Mouse (Mus musculus) G1E (cell line): ENCODE measurements around the gene Vmn2r20. TPM values are rescaled to one million over a fixed set of nuclear protein-coding genes. Genes with fewer than 3 reads are reported as not detected.
"Not testable (repeated sequence)": the region's sequence is repeated elsewhere in the genome, so short reads cannot be mapped to it uniquely, and the experiment has no call there.

Experiments
- ATAC-seq: 2 replicates; pipeline ENCODE4 v1.8.0; 2016; ENCODE audit warnings: mild to moderate bottlenecking; ENCODE audit not compliant: insufficient number of reproducible peaks, poor library complexity, low FRiP score, severe bottlenecking; ENCODE audit errors: extremely low read depth
- DNase-seq: peaks from one replicate; pipeline ENCODE4 v3.0.0; 2012; ENCODE audit warnings: low spot score
- H3K27me3 ChIP-seq: 2 replicates; pipeline ENCODE4 v1.6.1; 2012; ENCODE audit warnings: mild to moderate bottlenecking, low read length, inconsistent platforms; ENCODE audit not compliant: insufficient read depth
- H3K36me3 ChIP-seq: replicated peaks from 2 replicates; pipeline ENCODE3; 2012; ENCODE audit warnings: mild to moderate bottlenecking, inconsistent platforms
- H3K4me1 ChIP-seq: 2 replicates; pipeline ENCODE4 v1.6.1; 2012; ENCODE audit warnings: low read depth, low read length, inconsistent platforms, mixed read lengths; ENCODE audit not compliant: insufficient read depth
- H3K4me3 ChIP-seq: 2 replicates; pipeline ENCODE4 v1.5.1; 2012; ENCODE audit warnings: low read depth, mild to moderate bottlenecking, inconsistent platforms, low read length, moderate library complexity, mixed read lengths
- H3K9me3 ChIP-seq: replicated peaks from 2 replicates; pipeline ENCODE4 v1.6.1; 2012; ENCODE audit warnings: inconsistent platforms
- CTCF ChIP-seq: IDR thresholded peaks from 2 replicates; pipeline ENCODE4 v1.5.1; 2012; ENCODE audit warnings: low read depth, low read length, inconsistent platforms, mixed read lengths
- GATA1 ChIP-seq: IDR thresholded peaks from 2 replicates; pipeline ENCODE4 v1.6.1; 2012; ENCODE audit warnings: borderline replicate concordance, low read length, inconsistent platforms, mixed read lengths
- GATA2 ChIP-seq: IDR thresholded peaks from 2 replicates; pipeline ENCODE4 v1.6.1; 2012; ENCODE audit warnings: low read depth, low read length, inconsistent platforms, borderline replicate concordance
- POLR2AphosphoS5 ChIP-seq: IDR thresholded peaks from 2 replicates; pipeline ENCODE4 v1.6.1; 2012; ENCODE audit warnings: low read depth, low read length, inconsistent platforms; ENCODE audit not compliant: insufficient replicate concordance
- TAL1 ChIP-seq: conservative IDR thresholded peaks from 2 replicates; pipeline ENCODE4 v1.6.1; 2012; ENCODE audit warnings: low read depth, low read length, inconsistent platforms, mixed read lengths
- polyA plus RNA-seq: library from polyadenylated mRNA; stranded (reverse); fragments of >175 nt; gene quantifications from 2 replicates; pipeline ENCODE4 v1.2.3, GENCODE M21; 2012
- total RNA-seq, 2 experiments: library from RNA; stranded (forward) in 1 of 2; stranded (reverse) in 1 of 2; fragments of 200-1000 nt in 1 of 2; fragments of >200 nt in 1 of 2; fragmentation: Nextera tagmentation in 1 of 2; gene quantifications; 2 replicates each; pipeline ENCODE4 v1.2.3; 2014 to 2017

Gene Vmn2r20
- total RNA-seq (2014; fragmentation: Nextera tagmentation) (0.15 and 0.19 TPM in 2 replicates), total RNA-seq (2017) (under 0.01 and 0.05 TPM in 2 replicates), polyA plus RNA-seq (not detected in 2 replicates)

GRCm38 (mm10) chr6:123418016-123418415, at the start of gene Vmn2r20:
Gene Vmn2r20 (minus strand): TSS chr6:123418116.
- H3K36me3 ChIP-seq, ATAC-seq, DNase-seq, H3K4me3 ChIP-seq, H3K4me1 ChIP-seq, H3K27me3 ChIP-seq, H3K9me3 ChIP-seq: not testable (repeated sequence)

GRCm38 (mm10) chr6:123424413-123424812, 6.5 kb upstream of the Vmn2r20 start:
- not testable (repeated sequence) for DNase-seq, H3K27me3 ChIP-seq, H3K36me3 ChIP-seq, H3K4me1 ChIP-seq, H3K9me3 ChIP-seq, H3K4me3 ChIP-seq
- peak; percentile 8; the same call in 1 of the 2 replicates for ATAC-seq

- H3K27me3 ChIP-seq, H3K4me3 ChIP-seq, H3K4me1 ChIP-seq, H3K36me3 ChIP-seq, H3K9me3 ChIP-seq, DNase-seq: not testable (repeated sequence)
- ATAC-seq: peak; percentile 92
These were observed 10.8 kb downstream of the Vmn2r20 start for GRCm38 (mm10) chr6:123406918-123407665.

- H3K4me3 ChIP-seq, DNase-seq, H3K27me3 ChIP-seq, H3K36me3 ChIP-seq, H3K9me3 ChIP-seq, H3K4me1 ChIP-seq, ATAC-seq: not testable (repeated sequence)
These were observed 29.1 kb downstream of the Vmn2r20 start for GRCm38 (mm10) chr6:123388824-123389223.

GRCm38 (mm10) chr6:123346141-123346540, 71.8 kb downstream of the Vmn2r20 start:
- ATAC-seq: no peak
- Histone ChIP-seq H3K4me3 (no peak overlapping the region), H3K27me3 (no peaks in the 10 kb centered on the region), H3K4me1 (no peaks in the 10 kb centered on the region; the same call in 1 of the 2 replicates), H3K36me3 (no peaks in the 10 kb centered on the region), H3K9me3 (no peaks in the 10 kb centered on the region)
- TF ChIP-seq POLR2AphosphoS5 (no peak), GATA2 (no peak), CTCF (no peak), GATA1 (no peak), TAL1 (no peak)
- DNase-seq: no peak

- TF ChIP-seq CTCF (peak; percentile 28; the same call in 1 of the 2 replicates), POLR2AphosphoS5 (no peak)
- ATAC-seq (peak; percentile 75), DNase-seq (peak; percentile 7)
- Histone ChIP-seq H3K27me3 (no peaks in the 10 kb centered on the region), H3K4me3 (no peak overlapping the region), H3K36me3 (no peaks in the 10 kb centered on the region), H3K9me3 (no peaks in the 10 kb centered on the region), H3K4me1 (peaks cover 3% of the 10 kb centered on the region; the same call in 1 of the 2 replicates)
These were observed 77.8 kb downstream of the Vmn2r20 start for GRCm38 (mm10) chr6:123340093-123340492.

GRCm38 (mm10) chr6:123332503-123332902, 85.4 kb downstream of the Vmn2r20 start:
- DNase-seq: no peak
- no peak for TF ChIP-seq POLR2AphosphoS5
- TF ChIP-seq TAL1: no peak
- no peak for TF ChIP-seq GATA1
- TF ChIP-seq CTCF: no peak
- TF ChIP-seq GATA2: no peak
- no peak overlapping the region for H3K4me3 ChIP-seq
- no peaks in the 10 kb centered on the region for H3K36me3 ChIP-seq
- no peaks in the 10 kb centered on the region; the same call in 1 of the 2 replicates for H3K4me1 ChIP-seq
- no peak for ATAC-seq
- no peaks in the 10 kb centered on the region for H3K27me3 ChIP-seq
- H3K9me3 ChIP-seq: no peaks in the 10 kb centered on the region

Other genes starting within 250 kb of the Vmn2r20 start
- not detected in 2 replicates for gene Clec4b2, start 245.2 kb downstream of the Vmn2r20 start, total RNA-seq (2014; fragmentation: Nextera tagmentation)
- gene Clec4b2, start 245.2 kb downstream of the Vmn2r20 start, total RNA-seq (2017): not detected in 2 replicates
- not detected in 2 replicates for gene Clec4b2, start 245.2 kb downstream of the Vmn2r20 start, polyA plus RNA-seq
- not detected in 2 replicates for gene Clec4n, start 188.3 kb downstream of the Vmn2r20 start, total RNA-seq (2014; fragmentation: Nextera tagmentation)
- 1.5 and 3.5 TPM in 2 replicates for gene Clec4n, start 188.3 kb downstream of the Vmn2r20 start, total RNA-seq (2017)
- gene Clec4n, start 188.3 kb downstream of the Vmn2r20 start, polyA plus RNA-seq: not detected in 2 replicates
- gene Clec4d, start 156.0 kb downstream of the Vmn2r20 start, total RNA-seq (2014; fragmentation: Nextera tagmentation): 18.9 and 28.7 TPM in 2 replicates
- gene Clec4d, start 156.0 kb downstream of the Vmn2r20 start, total RNA-seq (2017): 12.6 and 14.1 TPM in 2 replicates
- 0.44 and 0.91 TPM in 2 replicates for gene Clec4d, start 156.0 kb downstream of the Vmn2r20 start, polyA plus RNA-seq
- gene Clec4e, start 128.2 kb downstream of the Vmn2r20 start, total RNA-seq (2014; fragmentation: Nextera tagmentation): 20.8 and 24.5 TPM in 2 replicates
- gene Clec4e, start 128.2 kb downstream of the Vmn2r20 start, total RNA-seq (2017): 13.6 and 14.9 TPM in 2 replicates
- 0.20 and 0.29 TPM in 2 replicates for gene Clec4e, start 128.2 kb downstream of the Vmn2r20 start, polyA plus RNA-seq
- gene Vmn2r19, start 109.8 kb downstream of the Vmn2r20 start, total RNA-seq (2014; fragmentation: Nextera tagmentation): not detected in 2 replicates
- gene Vmn2r19, start 109.8 kb downstream of the Vmn2r20 start, total RNA-seq (2017): not detected in 2 replicates
- gene Vmn2r19, start 109.8 kb downstream of the Vmn2r20 start, polyA plus RNA-seq: not detected in 2 replicates
- not detected in 2 replicates for gene Vmn2r21, start 115.3 kb upstream of the Vmn2r20 start, total RNA-seq (2014; fragmentation: Nextera tagmentation)
- gene Vmn2r21, start 115.3 kb upstream of the Vmn2r20 start, total RNA-seq (2017): not detected in 2 replicates
- gene Vmn2r21, start 115.3 kb upstream of the Vmn2r20 start, polyA plus RNA-seq: not detected in 2 replicates
- gene Vmn2r22, start 232.6 kb upstream of the Vmn2r20 start, total RNA-seq (2014; fragmentation: Nextera tagmentation): not detected in 2 replicates
- 0.05 TPM in 1 of 2 replicates, not detected in the other for gene Vmn2r22, start 232.6 kb upstream of the Vmn2r20 start, total RNA-seq (2017)
- gene Vmn2r22, start 232.6 kb upstream of the Vmn2r20 start, polyA plus RNA-seq: not detected in 2 replicates